Mouse (Mus musculus) spleen, adult 2 months (tissue): ENCODE data around the gene Rpl13a.

Experiments used
- CTCF ChIP-seq: fragments of 200-500 bp; IDR thresholded peaks from 2 replicates; pipeline ENCODE4 v1.5.1; 2011; ENCODE audit warnings: mild to moderate bottlenecking, inconsistent platforms; ENCODE audit not compliant: insufficient read depth, insufficient read length, insufficient replicate concordance; ENCODE audit errors: extremely low read depth
- POLR2A ChIP-seq: fragments of 200-500 bp; IDR thresholded peaks from 2 replicates; pipeline ENCODE4 v1.6.1; 2011; ENCODE audit warnings: low read depth, low read length, inconsistent platforms

DNA sequence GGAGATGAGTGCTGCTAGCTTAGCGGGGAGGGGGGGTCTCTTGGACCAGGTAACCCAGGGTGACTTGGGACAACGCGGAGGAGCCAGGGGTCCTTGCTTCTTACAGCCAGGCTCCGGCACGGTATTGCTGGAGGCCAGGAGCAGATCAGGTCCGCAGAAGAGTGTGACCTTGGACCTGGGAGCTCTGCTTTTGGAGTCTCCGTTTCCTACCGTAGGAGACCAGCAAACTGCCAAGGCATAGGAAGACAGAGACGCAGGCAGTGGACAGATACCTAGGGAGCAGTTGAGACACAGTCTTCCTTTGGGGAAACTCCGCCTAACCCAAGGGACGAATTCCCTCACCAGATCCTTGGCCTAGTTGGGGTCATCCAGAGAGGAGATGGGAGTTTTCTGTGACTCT lies 37.1 kb upstream of the Rpl13a start:
- TF ChIP-seq POLR2A (no peak), CTCF (no peak)
